Mouse (Mus musculus): ENCODE data around the gene Samhd1. TPM values are rescaled to one million over a fixed set of nuclear protein-coding genes. Genes with fewer than 3 reads are reported as not detected.
A peak's percentile ranks its signal among the peaks of the same experiment; 100 is the strongest.

The Samhd1 gene
- polyA plus RNA-seq, 1 experiment from 2014 or later = 26.6 TPM

DNA sequence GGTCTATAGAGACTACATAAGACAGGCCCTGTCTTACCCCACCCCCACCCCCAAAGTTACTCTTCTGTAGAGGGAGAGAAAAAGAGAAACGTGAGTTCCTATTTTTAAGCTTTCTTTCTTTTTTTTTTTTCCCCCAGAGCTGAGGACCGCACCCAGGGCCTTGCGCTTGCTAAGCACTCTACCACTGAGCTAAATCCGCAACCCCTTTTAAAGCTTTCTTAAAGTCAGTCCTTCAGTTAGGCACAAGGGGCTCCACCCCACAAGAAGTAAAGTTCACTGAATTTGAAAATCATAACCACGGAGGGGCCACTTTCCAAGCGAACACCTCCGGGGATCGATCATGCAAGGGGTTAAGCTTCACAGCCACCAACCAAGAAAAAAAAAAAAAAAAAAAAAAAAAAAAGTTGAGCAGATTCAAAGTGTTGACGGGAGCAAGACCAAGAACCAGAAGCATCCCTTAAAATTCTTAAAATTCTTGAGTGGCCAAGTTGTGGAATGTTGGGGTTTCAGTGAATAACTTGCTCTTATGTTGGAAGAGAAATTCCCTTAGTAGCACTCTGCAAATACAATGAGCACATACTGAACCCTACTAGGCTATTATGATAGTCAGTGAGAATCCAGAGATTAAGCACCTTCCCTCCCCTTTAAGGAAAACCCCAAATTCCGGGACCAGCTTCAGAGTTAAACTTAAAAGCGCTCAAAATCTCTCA is 1.1 kb downstream of the Samhd1 start:
- Histone ChIP-seq H3K4me3 (peak overlapping the region; percentile 75), H3K27ac (peak overlapping the region; percentile 90), H3K9me3 (no peaks in the 10 kb centered on the region), H3K4me1 (0 out of 2 replicates have a peak, but pooled peaks cover 3% of the 10 kb centered on the region), H3K27me3 (ENCODE audit: insufficient read depth, poor library complexity, severe bottlenecking) (no peaks in the 10 kb centered on the region), H3K36me3 (no peaks in the 10 kb centered on the region)
- WGBS = 16% methylated on average over 11 of the region's 11 CpGs
- peak; percentile 39 for DNase-seq (ENCODE audit: low spot score)

DNA sequence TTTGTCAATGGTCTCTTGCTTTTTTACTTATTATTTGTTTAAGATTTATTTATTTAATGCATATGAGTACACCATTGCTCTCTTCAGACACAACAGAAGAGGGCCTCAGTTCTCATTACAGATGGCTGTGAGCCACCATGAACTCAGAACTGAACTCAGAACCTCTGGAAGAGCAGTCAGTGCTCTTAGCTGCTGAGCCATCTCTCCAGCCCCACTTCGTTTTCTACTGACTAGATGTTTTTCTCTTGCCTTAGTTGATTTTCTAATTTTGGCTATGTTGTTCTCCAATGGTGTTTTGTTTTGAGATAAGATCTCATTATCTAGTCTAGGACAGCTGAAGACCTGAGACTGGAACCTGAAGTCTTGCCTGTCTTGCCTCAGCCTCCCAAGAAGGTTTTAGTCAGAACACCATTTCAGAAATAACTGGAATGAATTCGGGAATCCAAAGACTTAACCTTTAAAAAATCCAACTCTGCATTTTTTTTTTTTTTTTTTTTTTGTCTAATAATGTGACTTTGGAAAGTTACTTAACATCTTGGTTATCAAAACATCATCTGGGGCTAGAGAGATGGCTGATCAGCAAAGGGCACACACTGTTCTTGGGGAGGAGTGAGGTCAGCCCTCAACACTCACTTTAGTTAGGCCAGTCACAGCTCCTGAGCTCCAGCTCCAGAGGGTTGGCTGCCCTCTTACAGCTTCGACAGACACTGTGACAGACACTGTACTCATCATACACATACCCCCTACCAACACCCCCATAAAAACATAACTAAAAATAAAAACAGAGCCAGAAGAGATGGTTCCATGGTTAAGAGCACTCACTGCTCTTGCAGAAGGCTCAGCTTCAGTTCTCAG is 2.2 kb downstream of the Samhd1 start:
- H3K4me1 ChIP-seq = 0 out of 2 replicates have a peak, but pooled peaks cover 3% of the 10 kb centered on the region
- whole genome bisulfite sequencing = 66% methylated on average over 3 of the region's 3 CpGs
- no peaks in the 10 kb centered on the region for H3K27me3 ChIP-seq (ENCODE audit: insufficient read depth, poor library complexity, severe bottlenecking)
- no peaks in the 10 kb centered on the region for H3K9me3 ChIP-seq
- H3K36me3 ChIP-seq = no peaks in the 10 kb centered on the region
- no peak overlapping the region for H3K4me3 ChIP-seq
- peak; percentile 9 for DNase-seq (ENCODE audit: low spot score)
- H3K27ac ChIP-seq = no peak overlapping the region

DNA sequence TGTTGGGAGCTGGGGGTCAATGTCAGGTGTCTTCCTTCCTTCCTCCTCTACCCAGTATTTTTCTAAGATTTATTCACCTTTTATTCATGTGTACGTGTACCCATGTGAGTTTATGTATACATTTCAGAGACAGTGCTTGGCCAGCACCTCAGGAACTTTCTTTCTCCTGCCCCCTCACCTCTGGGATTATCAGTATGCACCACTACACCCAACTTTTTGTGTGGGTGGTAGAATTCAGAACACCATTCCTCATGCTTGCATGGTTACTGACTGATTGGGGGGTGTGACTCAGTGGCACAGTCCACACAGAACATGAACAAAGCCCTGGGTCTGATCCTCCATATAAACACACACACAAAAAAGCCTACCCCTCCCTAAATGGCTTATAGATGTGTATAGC is 3.0 kb downstream of the Samhd1 start:
- H3K9me3 ChIP-seq = no peaks in the 10 kb centered on the region
- H3K27me3 ChIP-seq (ENCODE audit: insufficient read depth, poor library complexity, severe bottlenecking) = no peaks in the 10 kb centered on the region
- no peak overlapping the region for H3K4me3 ChIP-seq
- no peak overlapping the region for H3K27ac ChIP-seq
- DNase-seq (ENCODE audit: low spot score) = peak; percentile 43
- 0 out of 2 replicates have a peak, but pooled peaks cover 3% of the 10 kb centered on the region for H3K4me1 ChIP-seq
- no peaks in the 10 kb centered on the region; the same call in 1 of the 2 replicates for H3K36me3 ChIP-seq
- WGBS = 90% methylated on average over 1 of the region's 1 CpGs

DNA sequence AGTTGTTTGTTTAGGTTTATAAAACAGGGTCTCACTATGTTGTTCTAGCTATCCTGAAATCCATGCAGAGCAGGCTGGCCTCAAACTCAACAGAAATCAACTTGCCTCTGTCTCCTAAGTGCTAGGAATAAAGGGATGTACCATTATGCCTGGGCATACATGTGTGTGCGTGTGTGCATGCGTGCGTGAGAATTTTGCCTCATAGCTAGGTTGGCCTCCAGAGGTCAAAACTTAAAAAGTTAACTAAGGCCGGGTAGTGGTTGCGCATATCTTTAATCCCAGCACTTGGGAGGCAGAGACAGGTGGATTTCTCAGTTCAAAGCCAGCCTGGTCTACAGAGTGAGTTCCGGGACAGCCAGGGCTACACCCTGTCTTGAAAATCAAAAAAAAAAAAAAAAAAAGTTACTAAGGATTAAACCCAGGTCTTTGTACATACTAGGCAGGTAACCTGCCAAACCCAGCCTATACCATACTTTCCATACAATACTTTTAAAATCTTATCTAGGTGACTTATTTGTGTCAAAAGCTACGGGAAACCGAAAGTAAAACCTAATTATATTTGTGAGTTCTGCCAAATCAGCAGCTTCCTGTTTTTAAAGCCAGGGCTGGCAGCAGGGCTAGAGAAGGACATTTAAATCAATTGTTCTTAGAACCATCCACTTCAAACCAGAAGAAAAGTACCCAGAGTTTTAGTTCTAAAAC is 4.1 kb downstream of the Samhd1 start:
- no peaks in the 10 kb centered on the region for H3K9me3 ChIP-seq
- H3K27ac ChIP-seq = no peak overlapping the region
- DNase-seq (ENCODE audit: low spot score) = peak; percentile 63
- no peak overlapping the region for H3K4me3 ChIP-seq
- 0 out of 2 replicates have a peak, but pooled peaks cover 3% of the 10 kb centered on the region for H3K4me1 ChIP-seq
- WGBS = 84% methylated on average over 8 of the region's 8 CpGs
- H3K27me3 ChIP-seq (ENCODE audit: insufficient read depth, poor library complexity, severe bottlenecking) = no peaks in the 10 kb centered on the region
- H3K36me3 ChIP-seq = peaks cover 5% of the 10 kb centered on the region; the same call in 1 of the 2 replicates

DNA sequence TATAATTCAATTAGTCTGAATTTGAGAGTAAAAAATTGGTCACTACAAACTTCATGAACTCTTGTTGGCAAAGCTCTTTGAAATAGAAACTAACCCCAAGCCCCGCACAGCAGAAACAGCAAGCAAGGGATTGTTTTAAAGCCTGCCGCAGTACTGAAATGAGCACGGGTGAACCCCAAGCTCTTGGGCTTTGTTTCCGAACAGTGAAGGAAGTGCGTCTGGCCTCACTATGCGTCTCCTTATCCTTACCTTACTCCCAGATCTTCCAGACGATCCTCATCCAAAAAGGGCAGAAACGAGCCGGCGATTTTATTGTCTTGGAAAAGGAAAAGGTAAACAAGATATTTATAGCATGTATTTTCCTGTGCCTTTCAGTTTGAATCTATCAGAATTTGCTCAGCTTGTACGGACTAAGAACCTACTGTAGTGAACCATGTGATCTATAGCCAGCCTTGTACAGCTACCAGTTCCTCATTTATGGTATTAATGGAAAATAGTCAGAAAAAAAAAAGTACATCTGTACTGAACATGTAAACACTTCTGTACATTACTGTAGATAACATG is 5.4 kb downstream of the Samhd1 start:
- H3K9me3 ChIP-seq = no peaks in the 10 kb centered on the region
- 0 out of 2 replicates have a peak, but pooled peaks cover 3% of the 10 kb centered on the region for H3K4me1 ChIP-seq
- 81% methylated on average over 11 of the region's 11 CpGs for WGBS
- H3K27me3 ChIP-seq (ENCODE audit: insufficient read depth, poor library complexity, severe bottlenecking) = no peaks in the 10 kb centered on the region
- DNase-seq (ENCODE audit: low spot score) = peak; percentile 24
- peaks cover 8% of the 10 kb centered on the region for H3K36me3 ChIP-seq
- no peak overlapping the region for H3K4me3 ChIP-seq
- no peak overlapping the region for H3K27ac ChIP-seq

DNA sequence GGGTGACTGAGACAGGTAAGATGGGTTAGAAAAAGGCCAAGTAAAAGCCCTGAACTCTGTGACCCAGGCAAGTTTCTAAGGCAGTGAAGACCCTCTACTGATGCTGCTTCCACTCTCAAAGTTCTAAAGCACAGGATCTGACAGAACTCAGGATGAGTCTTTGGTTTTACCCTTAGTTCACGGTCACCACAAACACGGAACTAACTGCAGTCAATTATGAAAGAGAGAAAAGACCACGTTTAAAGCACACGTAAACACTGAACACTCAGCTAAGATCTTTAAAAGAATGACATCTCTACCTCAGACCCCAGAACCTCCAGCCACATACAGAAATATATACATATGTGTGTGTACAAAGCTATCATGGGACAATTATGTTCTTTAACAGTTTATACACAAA is 6.0 kb downstream of the Samhd1 start:
- Histone ChIP-seq H3K27me3 (ENCODE audit: insufficient read depth, poor library complexity, severe bottlenecking) (no peaks in the 10 kb centered on the region), H3K27ac (no peak overlapping the region), H3K4me3 (no peak overlapping the region), H3K4me1 (0 out of 2 replicates have a peak, but pooled peaks cover 3% of the 10 kb centered on the region), H3K36me3 (peaks cover 11% of the 10 kb centered on the region), H3K9me3 (no peaks in the 10 kb centered on the region)
- 98% methylated on average over 4 of the region's 4 CpGs for WGBS
- no peak for DNase-seq (ENCODE audit: low spot score)

DNA sequence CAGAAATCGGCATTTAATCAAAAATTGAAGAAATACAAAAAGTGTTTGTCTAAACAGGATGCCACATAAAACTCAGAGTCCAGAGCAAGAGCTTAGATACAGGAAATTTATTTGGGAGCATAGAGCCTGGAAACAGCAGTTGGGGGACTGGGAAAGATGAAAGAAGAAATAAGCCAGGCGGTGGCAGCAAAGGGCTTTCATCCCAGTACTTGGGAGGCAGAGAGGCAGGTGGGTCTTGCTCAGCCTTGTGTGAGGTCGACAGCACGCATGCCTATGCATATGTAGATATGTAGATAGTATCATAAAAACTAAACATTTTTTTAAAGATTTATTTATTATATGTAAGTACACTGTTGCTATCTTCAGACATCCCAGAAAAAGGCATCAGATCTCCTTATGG is 7.0 kb downstream of the Samhd1 start:
- 0 out of 2 replicates have a peak, but pooled peaks cover 3% of the 10 kb centered on the region for H3K4me1 ChIP-seq
- peaks cover 13% of the 10 kb centered on the region for H3K36me3 ChIP-seq
- no peaks in the 10 kb centered on the region for H3K9me3 ChIP-seq
- no peak overlapping the region for H3K4me3 ChIP-seq
- no peak overlapping the region for H3K27ac ChIP-seq
- no peaks in the 10 kb centered on the region for H3K27me3 ChIP-seq (ENCODE audit: insufficient read depth, poor library complexity, severe bottlenecking)
- DNase-seq (ENCODE audit: low spot score) = no peak
- 66% methylated on average over 4 of the region's 4 CpGs for WGBS

DNA sequence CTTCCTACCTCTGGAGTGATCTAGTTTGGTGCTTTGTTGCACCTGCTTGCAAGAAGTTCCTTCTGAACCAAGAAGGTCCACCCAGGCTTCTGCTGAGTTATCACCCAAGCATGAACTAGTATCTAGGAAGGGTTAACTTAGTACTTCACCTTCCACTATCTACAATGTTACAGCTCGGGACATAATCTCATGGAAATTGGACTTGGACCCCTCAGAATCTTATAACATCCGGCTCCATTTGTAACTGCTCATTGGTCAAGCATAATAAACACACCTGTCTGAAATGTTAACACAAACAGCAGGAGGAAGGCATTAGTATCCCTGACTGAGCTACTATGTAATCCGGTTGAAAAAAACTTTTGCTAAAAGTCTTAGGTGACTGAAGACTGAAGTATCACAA is 7.7 kb downstream of the Samhd1 start:
- H3K27me3 ChIP-seq (ENCODE audit: insufficient read depth, poor library complexity, severe bottlenecking) = no peaks in the 10 kb centered on the region
- no peak for DNase-seq (ENCODE audit: low spot score)
- 0 out of 2 replicates have a peak, but pooled peaks cover 3% of the 10 kb centered on the region for H3K4me1 ChIP-seq
- no peak overlapping the region for H3K27ac ChIP-seq
- H3K9me3 ChIP-seq = no peaks in the 10 kb centered on the region
- 88% methylated on average over 3 of the region's 3 CpGs for WGBS
- H3K4me3 ChIP-seq = no peak overlapping the region
- H3K36me3 ChIP-seq = peaks cover 15% of the 10 kb centered on the region

DNA sequence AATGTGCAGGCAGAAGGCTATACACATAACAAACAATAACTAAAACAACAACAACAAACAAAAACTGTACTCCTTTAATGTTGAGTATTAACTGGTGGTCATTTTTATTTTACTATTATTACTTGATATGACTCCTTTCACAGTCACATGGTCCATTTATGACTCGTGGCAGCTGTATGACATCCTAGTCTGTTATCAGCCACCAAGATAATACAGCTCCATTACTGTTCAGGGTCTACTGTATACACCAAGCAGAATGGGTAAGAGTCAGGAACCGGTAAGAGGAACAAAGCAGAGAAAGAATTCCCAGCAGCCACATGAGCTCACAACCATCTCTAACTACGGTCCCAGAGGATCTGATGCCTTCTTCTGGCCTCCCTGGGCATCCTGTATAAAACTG is 9.8 kb downstream of the Samhd1 start:
- Histone ChIP-seq H3K27me3 (ENCODE audit: insufficient read depth, poor library complexity, severe bottlenecking) (no peaks in the 10 kb centered on the region), H3K9me3 (no peaks in the 10 kb centered on the region), H3K4me1 (no peaks in the 10 kb centered on the region), H3K27ac (no peak overlapping the region), H3K4me3 (no peak overlapping the region), H3K36me3 (peaks cover 32% of the 10 kb centered on the region)
- no peak for DNase-seq (ENCODE audit: low spot score)
- WGBS = 73% methylated on average over 3 of the region's 3 CpGs

DNA sequence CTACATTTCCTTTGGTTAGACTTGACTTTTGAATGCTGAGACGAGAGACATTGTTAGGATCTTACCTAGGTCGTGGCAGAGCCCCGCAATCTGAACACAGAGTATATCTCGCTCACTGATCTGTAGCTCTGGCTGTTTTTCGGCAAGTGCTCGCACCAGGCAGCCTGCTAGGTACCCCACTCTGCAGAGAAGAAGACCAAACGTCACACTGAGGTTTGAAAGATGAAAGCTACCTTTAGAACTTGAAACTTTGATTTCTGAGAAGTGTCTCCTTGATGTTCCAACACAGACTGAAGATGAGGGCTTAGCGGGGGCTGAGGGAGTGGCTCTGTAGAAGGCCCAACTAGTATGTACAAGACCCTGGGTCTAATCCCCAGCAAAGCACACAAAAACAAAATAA is 13.3 kb downstream of the Samhd1 start:
- Histone ChIP-seq H3K27me3 (ENCODE audit: insufficient read depth, poor library complexity, severe bottlenecking) (no peaks in the 10 kb centered on the region), H3K36me3 (peaks cover 37% of the 10 kb centered on the region), H3K9me3 (no peaks in the 10 kb centered on the region), H3K4me3 (no peak overlapping the region), H3K4me1 (no peaks in the 10 kb centered on the region), H3K27ac (no peak overlapping the region)
- no peak for DNase-seq (ENCODE audit: low spot score)
- 84% methylated on average over 8 of the region's 8 CpGs for WGBS

DNA sequence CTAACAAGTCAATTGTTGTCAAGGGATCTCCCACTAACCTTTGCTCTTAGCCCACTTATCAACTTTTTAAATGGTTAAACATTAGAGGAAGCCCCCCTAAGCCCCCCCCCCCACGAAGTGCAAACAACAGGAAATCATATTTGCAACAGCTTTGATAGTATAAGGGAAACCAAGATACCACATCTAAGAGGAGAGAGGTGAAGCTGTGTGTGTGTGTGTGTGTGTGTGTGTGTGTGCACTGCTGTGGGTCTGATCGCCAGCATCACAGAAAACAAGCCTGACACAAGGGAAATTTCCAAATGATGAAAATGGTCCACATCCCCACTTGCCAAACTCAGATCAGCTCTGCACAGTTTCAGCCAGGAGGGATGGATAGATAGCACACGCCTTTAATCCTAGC is 16.0 kb downstream of the Samhd1 start:
- peaks cover 41% of the 10 kb centered on the region for H3K36me3 ChIP-seq
- DNase-seq (ENCODE audit: low spot score) = no peak
- no peaks in the 10 kb centered on the region for H3K4me1 ChIP-seq
- H3K9me3 ChIP-seq = no peaks in the 10 kb centered on the region
- H3K4me3 ChIP-seq = no peak overlapping the region
- 76% methylated on average over 3 of the region's 3 CpGs for WGBS
- no peak overlapping the region for H3K27ac ChIP-seq
- no peaks in the 10 kb centered on the region for H3K27me3 ChIP-seq (ENCODE audit: insufficient read depth, poor library complexity, severe bottlenecking)

DNA sequence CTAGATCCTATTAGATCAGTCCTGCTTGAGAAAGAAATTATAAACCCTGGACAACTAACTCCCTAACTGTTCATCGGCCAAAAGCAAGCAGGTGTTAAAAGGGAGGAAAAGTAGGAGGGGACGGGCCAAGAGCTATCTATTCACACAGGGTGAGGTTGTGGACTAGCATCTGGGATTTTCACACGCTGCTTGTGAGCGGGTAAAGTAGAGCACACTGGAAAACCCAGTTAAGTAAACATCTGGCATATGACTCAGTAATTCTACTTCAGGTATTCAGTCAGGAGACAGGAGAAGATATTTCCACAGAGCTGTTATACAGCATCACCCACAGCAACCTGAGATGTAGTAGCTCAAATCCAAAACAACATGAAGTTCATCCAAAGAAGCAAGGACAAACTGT is 16.5 kb downstream of the Samhd1 start:
- Histone ChIP-seq H3K4me3 (no peak overlapping the region), H3K9me3 (no peaks in the 10 kb centered on the region), H3K36me3 (peaks cover 46% of the 10 kb centered on the region), H3K4me1 (no peaks in the 10 kb centered on the region), H3K27me3 (ENCODE audit: insufficient read depth, poor library complexity, severe bottlenecking) (no peaks in the 10 kb centered on the region), H3K27ac (no peak overlapping the region)
- no peak for DNase-seq (ENCODE audit: low spot score)
- WGBS = 87% methylated on average over 4 of the region's 4 CpGs

All from heart, embryonic 10.5 days (tissue).